Mouse (Mus musculus) cortical plate, adult 2 months (tissue): ENCODE data around the gene Ctnnd2.

Source experiments
- CTCF ChIP-seq: fragments of 200-500 bp; IDR thresholded peaks from 2 replicates; pipeline ENCODE4 v1.5.1; 2011; ENCODE audit warnings: mild to moderate bottlenecking, control low read depth, low read length; ENCODE audit not compliant: insufficient read depth; ENCODE audit errors: extremely low read depth
- POLR2A ChIP-seq: fragments of 200-500 bp; IDR thresholded peaks from 2 replicates; pipeline ENCODE4 v1.6.1; 2011; ENCODE audit warnings: mild to moderate bottlenecking, low read length, control low read depth; ENCODE audit not compliant: insufficient read depth; ENCODE audit errors: extremely low read depth

- TF ChIP-seq CTCF: no peak
- TF ChIP-seq POLR2A: no peak
Measured at GRCm38 (mm10) chr15:30423146-30423545, 250.8 kb downstream of the Ctnnd2 start.
